Mouse (Mus musculus): ENCODE data around the gene Spcs3. TPM values are rescaled to one million over a fixed set of nuclear protein-coding genes. Genes with fewer than 3 reads are reported as not detected.

The Spcs3 gene
- 260 TPM for polyA plus RNA-seq (2014; fragmentation: Illumina TruSeq; extraction: RNeasy Lipid Tissue Mini Kit (QIAGEN cat#74804))

DNA sequence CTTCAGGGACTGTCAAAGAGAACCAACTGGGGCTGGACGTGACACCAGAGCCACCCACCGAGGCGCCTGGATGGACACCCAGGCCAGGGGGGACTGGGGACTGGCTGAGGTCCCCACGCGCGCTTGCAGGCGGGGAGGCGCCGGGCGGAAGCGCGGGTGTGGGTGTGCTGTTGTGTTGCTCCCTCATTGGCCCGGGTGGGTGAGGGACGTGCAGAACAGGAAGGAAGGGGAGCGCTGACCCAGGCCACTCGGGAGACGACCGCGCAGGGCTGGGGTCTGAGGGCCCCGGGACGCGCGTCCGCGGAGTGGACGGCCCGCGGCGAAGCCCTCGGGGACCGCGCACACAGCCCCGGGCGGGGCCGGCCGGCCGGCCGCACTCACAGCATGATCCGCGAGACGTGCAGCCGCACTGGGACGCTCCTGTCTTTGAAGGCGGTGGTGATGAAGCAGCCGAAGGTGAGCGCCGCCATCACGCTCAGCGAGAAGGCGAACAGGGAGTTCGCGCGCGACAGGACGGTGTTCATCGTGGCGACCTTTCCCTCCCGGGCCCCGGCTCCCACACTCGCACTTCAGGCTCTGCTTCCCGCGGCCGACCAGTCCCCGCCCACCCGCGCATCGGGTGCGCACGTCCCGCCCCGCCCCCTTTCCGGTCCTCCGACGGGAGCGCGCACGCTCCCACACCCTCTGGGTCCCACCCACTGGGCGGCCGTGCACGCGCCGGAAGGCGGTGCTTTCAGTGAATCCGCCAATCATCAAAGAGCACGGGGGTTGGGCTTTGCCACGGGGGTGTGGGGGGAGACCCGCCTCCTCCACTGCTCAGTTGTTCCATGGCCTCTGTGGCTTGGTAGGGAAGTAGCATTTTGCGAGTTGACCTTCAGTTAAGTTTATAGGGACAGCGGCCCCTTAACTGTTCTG, at the start of gene Spcs3, which contains the start of gene Asb5:
Gene Spcs3, minus strand, starts transcription at position 617 of the 915 bp plus-strand sequence.
Gene Asb5, plus strand, starts transcription at position 199 of the 915 bp plus-strand sequence.

Other genes starting within 250 kb of the Spcs3 start
- not detected for gene Asb5, start 418 bp downstream of the Spcs3 start, polyA plus RNA-seq (2014; fragmentation: Illumina TruSeq; extraction: RNeasy Lipid Tissue Mini Kit (QIAGEN cat#74804))
- gene Spata4, start 70.8 kb upstream of the Spcs3 start, polyA plus RNA-seq (2014; fragmentation: Illumina TruSeq; extraction: RNeasy Lipid Tissue Mini Kit (QIAGEN cat#74804)), result not detected

Data from ovary, adult 10 weeks (tissue).